Mouse (Mus musculus) telencephalon, adult 2 months (tissue): Measurements from ENCODE around the gene Hsd17b1.

Experiments used
- DNase-seq: peaks from one replicate; pipeline ENCODE4 v3.0.0-alpha.2; 2011; ENCODE audit warnings: low read depth, low spot score

Gene Hsd17b1

DNA sequence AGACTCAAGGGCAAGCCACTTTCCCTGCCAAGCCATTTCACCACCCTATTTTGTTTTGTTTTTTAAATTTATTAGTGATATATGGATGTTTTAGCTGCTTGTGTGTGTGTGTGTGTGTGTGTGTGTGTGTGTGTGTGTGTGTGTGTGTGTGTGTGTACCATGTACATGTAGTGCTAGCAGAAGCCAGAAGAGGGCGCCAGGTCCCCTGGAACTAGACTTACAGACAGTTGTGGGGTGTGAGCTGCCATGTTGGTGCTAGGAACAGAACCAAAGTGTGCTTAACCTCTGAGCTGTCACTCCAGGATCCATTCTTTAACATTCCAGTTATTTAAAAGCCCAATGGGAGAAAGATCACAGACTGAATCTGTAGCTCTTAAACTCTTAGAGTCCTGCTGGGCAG, 48.9 kb downstream of the Hsd17b1 start:
- DNase-seq = no peak

DNA sequence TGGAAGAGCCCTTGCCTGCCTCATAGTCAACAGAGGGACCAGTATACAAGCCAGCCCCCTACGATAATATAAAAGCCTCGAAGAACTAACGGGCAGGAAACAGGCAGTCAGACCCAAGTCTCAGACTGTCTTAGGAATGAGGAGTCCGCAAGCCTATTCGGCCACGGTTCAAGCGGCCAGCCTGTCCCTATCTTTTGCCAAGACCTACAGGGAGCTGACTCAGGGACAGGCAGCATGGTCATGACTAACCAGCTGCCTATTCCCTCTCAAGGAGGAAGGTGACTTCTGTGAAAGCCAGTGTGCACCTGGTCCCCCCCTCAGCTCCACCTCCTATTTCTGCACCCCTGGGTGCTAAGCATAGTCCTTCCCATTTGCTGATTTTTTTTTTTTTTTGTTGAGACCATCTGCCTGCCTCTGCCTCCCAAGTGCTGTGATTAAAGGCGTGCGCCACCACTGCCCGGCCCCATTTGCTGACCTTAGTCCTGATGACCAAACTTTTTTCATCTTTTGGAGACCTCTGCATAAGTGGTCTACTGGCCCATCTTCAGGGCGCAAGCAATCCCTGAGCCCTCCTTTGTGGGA, 50.9 kb downstream of the Hsd17b1 start:
- no peak for DNase-seq
